Mouse (Mus musculus) forebrain, embryonic 15.5 days (tissue): ENCODE measurements around the gene Stn1. TPM values are rescaled to one million over a fixed set of nuclear protein-coding genes. Genes with fewer than 3 reads are reported as not detected.

Source experiments
- ATAC-seq: fragments of 200-750 bp; cut with Nextera tagmentation; replicated peaks from 2 replicates; pipeline ENCODE4 v1.8.0; 2017; ENCODE audit warnings: mild to moderate bottlenecking, moderate TSS enrichment, moderate library complexity
- H3K27ac ChIP-seq: fragments of 300-500 bp; sonication (generic); replicated peaks from 2 replicates; pipeline ENCODE4 v1.5.1; 2015; ENCODE audit warnings: mild to moderate bottlenecking, inconsistent platforms
- H3K27me3 ChIP-seq: fragments of 300-500 bp; sonication (generic); 2 replicates; pipeline ENCODE4 v1.6.1; 2015; ENCODE audit warnings: inconsistent platforms
- H3K36me3 ChIP-seq: fragments of 300-500 bp; sonication (generic); 2 replicates; pipeline ENCODE4 v1.6.1; 2015; ENCODE audit warnings: mild to moderate bottlenecking, inconsistent platforms
- H3K4me1 ChIP-seq: fragments of 300-500 bp; sonication (generic); 2 replicates; pipeline ENCODE4 v1.6.1; 2015; ENCODE audit warnings: inconsistent platforms
- H3K4me2 ChIP-seq: fragments of 300-500 bp; sonication (generic); replicated peaks from 2 replicates; pipeline ENCODE4 v1.6.1; 2015; ENCODE audit warnings: mild to moderate bottlenecking, inconsistent platforms
- H3K4me3 ChIP-seq: fragments of 300-500 bp; sonication (generic); 2 replicates; pipeline ENCODE4 v1.5.1; 2015; ENCODE audit warnings: mild to moderate bottlenecking, inconsistent platforms
- H3K9ac ChIP-seq: fragments of 300-500 bp; sonication (generic); replicated peaks from 2 replicates; pipeline ENCODE4 v1.6.1; 2015; ENCODE audit warnings: mild to moderate bottlenecking, inconsistent platforms
- H3K9me3 ChIP-seq: fragments of 300-500 bp; sonication (generic); 2 replicates; pipeline ENCODE4 v1.6.1; 2016; ENCODE audit warnings: inconsistent platforms
- WGBS: fragments of 180-500 bp; shearing (Covaris S2); methylation state at CpG from one replicate; pipeline ENCODE4 v1.1.7; 2015; ENCODE audit warnings: mixed read lengths; 5-methylcytosine and 5-hydroxymethylcytosine counted together
- polyA plus RNA-seq: library from polyadenylated mRNA; unstranded; fragments of >200 nt; fragmentation: Nextera tagmentation; extraction: Ambion mirVana; gene quantifications from 2 replicates; pipeline ENCODE4 v1.2.1, GENCODE M21; 2015

Stn1 gene
- polyA plus RNA-seq, 1 experiment from 2014 or later, result 33.6 TPM

DNA sequence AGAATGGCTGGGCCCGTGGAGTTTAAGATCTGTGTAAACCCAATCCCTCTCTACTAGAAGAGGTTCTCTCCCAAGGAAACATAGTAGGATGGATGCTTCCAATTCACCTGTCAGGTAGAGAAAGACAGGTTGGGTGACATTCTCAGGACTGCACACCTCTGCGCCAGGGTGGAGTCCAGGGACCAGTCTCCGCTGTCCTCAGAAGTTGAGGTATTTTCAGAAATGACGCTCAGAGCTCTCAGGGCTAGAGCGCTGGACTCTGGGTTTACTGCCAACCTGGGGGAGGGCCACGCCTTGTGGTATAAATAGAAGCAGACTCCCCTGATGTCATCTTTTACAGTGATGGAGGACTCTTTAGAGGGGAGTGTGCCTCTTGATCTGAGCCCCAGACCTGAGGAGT, 572 bp upstream of the Stn1 start:
- Histone ChIP-seq H3K27me3 (no peaks in the 10 kb centered on the region), H3K4me3 (no peak overlapping the region; the same call in 1 of the 2 replicates), H3K9me3 (no peaks in the 10 kb centered on the region), H3K4me1 (peaks cover 17% of the 10 kb centered on the region), H3K27ac (0 out of 2 replicates have a peak overlapping the region, but pooled peaks have one; percentile 76), H3K36me3 (no peaks in the 10 kb centered on the region), H3K4me2 (peak overlapping the region; percentile 83; the same call in 1 of the 2 replicates), H3K9ac (no peak overlapping the region)
- WGBS, result 89% methylated on average over 6 of the region's 6 CpGs
- ATAC-seq, result no peak

DNA sequence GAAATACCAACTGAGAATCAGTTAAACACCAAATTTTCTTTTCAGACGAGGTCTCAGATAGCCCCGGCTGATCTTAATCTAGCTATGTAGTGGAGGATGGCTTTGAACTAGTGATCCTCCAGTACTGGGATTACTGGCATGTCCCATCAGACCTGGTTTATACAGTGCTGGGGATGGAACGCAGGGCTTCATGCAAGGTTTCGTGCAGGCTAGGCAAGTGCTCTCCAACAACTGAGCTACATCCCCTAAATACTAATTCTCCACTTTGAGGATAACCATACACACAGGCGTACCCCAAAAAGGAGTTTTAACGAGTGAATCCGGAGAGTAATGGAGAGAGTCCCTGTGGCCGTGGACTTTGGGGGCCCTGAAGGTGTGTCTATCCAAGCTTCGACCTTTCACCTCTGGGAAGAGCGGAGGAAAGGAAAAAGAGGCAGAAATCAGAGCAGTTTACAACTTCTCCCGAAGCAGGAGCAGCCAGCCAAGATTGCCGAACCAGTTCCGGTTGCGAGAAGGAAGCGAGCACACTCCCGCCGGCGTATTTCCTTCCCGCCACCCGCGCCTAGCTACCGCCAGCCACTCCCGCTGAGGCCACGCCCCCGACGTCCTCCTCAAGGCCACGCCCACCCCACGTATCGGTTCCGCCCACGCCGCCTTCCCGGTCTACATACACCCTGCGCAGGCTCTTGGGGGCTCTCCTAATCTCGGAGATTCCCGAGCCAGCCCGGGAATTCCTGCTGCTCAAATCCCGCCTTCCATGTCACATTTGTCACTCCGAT, 597 bp downstream of the Stn1 start:
- H3K27ac ChIP-seq, result peak overlapping the region; percentile 76
- WGBS, result 4% methylated on average over 39 of the region's 39 CpGs
- peak overlapping the region; percentile 65 for H3K9ac ChIP-seq
- no peaks in the 10 kb centered on the region for H3K27me3 ChIP-seq
- ATAC-seq, result peak; percentile 98
- no peaks in the 10 kb centered on the region for H3K9me3 ChIP-seq
- no peaks in the 10 kb centered on the region for H3K36me3 ChIP-seq
- peak overlapping the region; percentile 83 for H3K4me2 ChIP-seq
- peaks cover 17% of the 10 kb centered on the region for H3K4me1 ChIP-seq
- peak overlapping the region; percentile 63 for H3K4me3 ChIP-seq

DNA sequence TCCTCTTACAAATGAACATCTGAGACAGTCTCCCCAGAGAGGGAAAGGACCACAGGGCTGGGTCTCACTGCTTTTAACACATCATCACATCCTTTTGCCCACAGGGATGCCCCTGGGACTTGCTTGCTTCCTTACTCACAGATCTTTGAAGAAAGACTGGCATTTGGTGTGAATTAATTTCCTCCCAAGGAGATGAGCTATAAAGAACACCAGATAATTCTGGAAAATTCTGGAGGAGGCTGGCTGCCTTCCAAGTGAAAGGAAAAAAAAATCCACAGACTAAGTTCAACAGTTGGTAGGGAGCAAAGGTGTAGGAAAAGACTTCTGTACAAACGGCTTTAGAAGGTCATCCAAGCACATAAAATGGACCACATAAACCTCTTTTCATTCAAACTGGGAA, 3.2 kb downstream of the Stn1 start:
- ATAC-seq, result no peak
- no peak overlapping the region for H3K27ac ChIP-seq
- no peaks in the 10 kb centered on the region for H3K27me3 ChIP-seq
- no peak overlapping the region for H3K4me2 ChIP-seq
- peaks cover 17% of the 10 kb centered on the region for H3K4me1 ChIP-seq
- no peak overlapping the region for H3K4me3 ChIP-seq
- no peak overlapping the region for H3K9ac ChIP-seq
- no peaks in the 10 kb centered on the region for H3K9me3 ChIP-seq
- WGBS, result 74% methylated on average over 1 of the region's 1 CpGs
- H3K36me3 ChIP-seq, result no peaks in the 10 kb centered on the region

DNA sequence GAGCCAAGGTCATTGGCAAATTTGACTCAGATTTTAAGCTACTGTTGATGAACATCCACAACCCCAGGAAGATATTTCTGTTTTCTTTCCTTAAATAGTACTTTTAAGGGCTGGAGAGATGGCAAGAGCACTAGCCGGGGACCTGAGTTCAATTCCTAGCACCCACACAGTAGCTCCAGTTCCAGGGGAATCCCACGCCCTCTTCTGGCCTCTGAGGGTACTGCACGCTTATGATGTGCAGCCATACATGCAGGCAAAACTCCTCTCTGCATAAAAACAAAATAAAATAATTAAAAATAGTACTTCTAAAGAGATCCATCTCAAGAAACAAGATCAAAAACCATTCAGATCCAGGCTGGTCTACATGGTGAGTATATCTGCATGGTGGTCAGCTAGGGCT, 4.9 kb downstream of the Stn1 start:
- 90% methylated on average over 3 of the region's 3 CpGs for WGBS
- Histone ChIP-seq H3K9ac (no peak overlapping the region), H3K27ac (no peak overlapping the region), H3K36me3 (no peaks in the 10 kb centered on the region), H3K4me2 (no peak overlapping the region), H3K27me3 (no peaks in the 10 kb centered on the region), H3K4me3 (no peak overlapping the region), H3K4me1 (peaks cover 17% of the 10 kb centered on the region), H3K9me3 (no peaks in the 10 kb centered on the region)
- ATAC-seq, result no peak

DNA sequence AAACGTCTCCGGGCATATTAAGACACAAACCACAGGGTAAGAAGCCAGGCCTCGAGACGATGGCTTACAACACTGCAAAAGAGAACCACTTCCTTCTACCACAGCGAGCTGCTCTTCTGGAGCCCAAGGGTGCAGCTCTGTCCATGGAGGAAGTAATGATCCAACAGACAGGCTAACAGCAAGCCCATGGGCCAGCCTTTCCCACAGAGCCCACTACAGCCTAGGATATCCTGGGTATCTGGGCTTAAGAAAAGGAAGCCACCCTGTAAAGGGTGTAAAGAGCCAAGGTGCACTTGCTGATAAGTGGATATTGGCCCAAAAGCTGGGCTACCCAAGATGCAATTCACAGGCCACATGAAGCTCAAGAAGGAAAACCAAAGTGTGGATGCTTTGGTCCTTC, 6.0 kb downstream of the Stn1 start:
- no peak overlapping the region for H3K27ac ChIP-seq
- H3K9ac ChIP-seq, result no peak overlapping the region
- H3K27me3 ChIP-seq, result no peaks in the 10 kb centered on the region
- no peak overlapping the region for H3K4me3 ChIP-seq
- no peaks in the 10 kb centered on the region for H3K9me3 ChIP-seq
- no peak for ATAC-seq
- 84% methylated on average over 5 of the region's 5 CpGs for WGBS
- H3K36me3 ChIP-seq, result no peaks in the 10 kb centered on the region
- no peak overlapping the region for H3K4me2 ChIP-seq
- peaks cover 12% of the 10 kb centered on the region for H3K4me1 ChIP-seq

DNA sequence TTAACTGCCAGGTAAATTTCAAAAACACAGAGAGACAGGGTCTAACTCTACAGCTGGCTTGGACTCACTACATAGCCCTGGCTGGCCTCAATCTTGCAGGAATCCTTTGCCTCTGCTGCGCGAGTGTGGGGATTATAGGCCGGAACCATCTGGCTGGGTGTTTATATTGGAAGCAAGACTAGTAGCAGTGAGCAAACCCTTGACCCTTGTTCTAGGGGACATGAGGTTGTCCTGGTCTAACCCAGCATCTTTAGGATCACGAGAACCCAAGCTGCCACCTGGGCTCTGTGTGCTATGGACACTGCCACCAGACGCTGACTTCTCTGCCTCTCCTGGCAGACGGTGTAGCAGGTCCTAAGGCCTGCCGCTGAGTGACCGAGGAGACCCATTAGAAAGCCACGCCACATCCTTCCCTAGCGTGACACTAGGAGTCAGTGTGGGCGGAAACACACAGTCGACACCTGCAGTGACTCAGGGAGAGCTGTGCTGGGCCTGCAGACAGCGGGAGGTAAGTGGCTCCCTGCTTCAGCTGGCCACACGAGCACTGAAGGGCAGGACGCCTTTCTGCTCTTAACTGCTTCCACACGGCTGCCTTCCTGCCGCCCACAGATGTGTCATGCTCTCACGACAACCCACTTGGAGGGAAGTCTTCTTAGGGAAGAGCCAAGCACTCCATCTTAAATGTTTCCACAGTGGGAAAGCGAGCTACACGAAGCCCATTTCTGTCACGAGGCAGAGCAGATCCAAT, 10.9 kb downstream of the Stn1 start:
- Histone ChIP-seq H3K36me3 (peaks cover 3% of the 10 kb centered on the region; the same call in 1 of the 2 replicates), H3K4me2 (no peak overlapping the region), H3K9ac (no peak overlapping the region), H3K9me3 (no peaks in the 10 kb centered on the region), H3K4me1 (no peaks in the 10 kb centered on the region), H3K27ac (no peak overlapping the region), H3K27me3 (no peaks in the 10 kb centered on the region), H3K4me3 (no peak overlapping the region)
- WGBS, result 83% methylated on average over 21 of the region's 21 CpGs
- no peak for ATAC-seq

DNA sequence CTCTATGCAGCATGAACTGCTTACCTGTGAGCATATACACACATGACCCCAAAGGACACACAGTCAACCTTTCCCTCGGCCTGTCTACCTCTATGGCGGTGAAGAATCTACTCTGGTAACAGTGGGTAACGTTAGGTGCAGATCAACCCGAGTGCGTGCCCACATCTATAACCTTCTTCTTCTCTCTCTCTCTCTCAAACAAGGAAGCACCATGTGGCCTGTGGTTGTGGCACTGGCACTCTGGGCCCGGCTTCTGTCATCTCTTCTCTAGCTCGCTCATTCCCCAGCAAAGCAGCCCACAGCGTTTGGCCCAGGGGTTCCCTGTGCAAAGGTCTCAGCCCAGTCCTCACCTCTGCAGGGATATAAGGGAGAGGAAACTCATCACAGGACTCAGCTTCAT, 12.4 kb downstream of the Stn1 start:
- no peak overlapping the region for H3K9ac ChIP-seq
- no peak for ATAC-seq
- H3K4me1 ChIP-seq, result no peaks in the 10 kb centered on the region
- H3K4me2 ChIP-seq, result no peak overlapping the region
- 94% methylated on average over 8 of the region's 8 CpGs for WGBS
- no peaks in the 10 kb centered on the region for H3K27me3 ChIP-seq
- H3K36me3 ChIP-seq, result peaks cover 3% of the 10 kb centered on the region; the same call in 1 of the 2 replicates
- H3K9me3 ChIP-seq, result no peaks in the 10 kb centered on the region
- no peak overlapping the region for H3K4me3 ChIP-seq
- no peak overlapping the region for H3K27ac ChIP-seq

DNA sequence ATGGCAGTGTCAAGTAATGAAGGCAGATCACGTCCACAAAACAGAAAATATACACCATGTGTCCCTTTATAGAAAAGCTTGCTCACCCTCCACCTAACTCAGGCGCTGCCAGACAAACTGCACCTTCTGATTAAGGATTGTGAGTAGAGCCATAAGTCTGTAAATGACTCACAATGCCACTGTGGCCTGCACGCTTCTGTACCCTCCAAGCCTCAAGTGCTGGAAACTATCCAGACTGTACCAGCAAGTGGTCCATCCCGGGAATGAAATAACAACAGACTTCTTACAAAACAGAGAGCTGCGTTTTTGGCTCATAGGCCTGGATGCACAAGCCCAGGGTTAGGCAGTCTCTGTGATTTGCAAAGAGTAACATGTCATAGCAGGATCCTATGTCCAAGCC, 15.9 kb downstream of the Stn1 start:
- Histone ChIP-seq H3K4me1 (no peaks in the 10 kb centered on the region), H3K36me3 (peaks cover 3% of the 10 kb centered on the region; the same call in 1 of the 2 replicates), H3K9me3 (no peaks in the 10 kb centered on the region), H3K27me3 (no peaks in the 10 kb centered on the region), H3K27ac (no peak overlapping the region), H3K9ac (no peak overlapping the region), H3K4me2 (no peak overlapping the region), H3K4me3 (no peak overlapping the region)
- 73% methylated on average over 5 of the region's 5 CpGs for WGBS
- ATAC-seq, result no peak

DNA sequence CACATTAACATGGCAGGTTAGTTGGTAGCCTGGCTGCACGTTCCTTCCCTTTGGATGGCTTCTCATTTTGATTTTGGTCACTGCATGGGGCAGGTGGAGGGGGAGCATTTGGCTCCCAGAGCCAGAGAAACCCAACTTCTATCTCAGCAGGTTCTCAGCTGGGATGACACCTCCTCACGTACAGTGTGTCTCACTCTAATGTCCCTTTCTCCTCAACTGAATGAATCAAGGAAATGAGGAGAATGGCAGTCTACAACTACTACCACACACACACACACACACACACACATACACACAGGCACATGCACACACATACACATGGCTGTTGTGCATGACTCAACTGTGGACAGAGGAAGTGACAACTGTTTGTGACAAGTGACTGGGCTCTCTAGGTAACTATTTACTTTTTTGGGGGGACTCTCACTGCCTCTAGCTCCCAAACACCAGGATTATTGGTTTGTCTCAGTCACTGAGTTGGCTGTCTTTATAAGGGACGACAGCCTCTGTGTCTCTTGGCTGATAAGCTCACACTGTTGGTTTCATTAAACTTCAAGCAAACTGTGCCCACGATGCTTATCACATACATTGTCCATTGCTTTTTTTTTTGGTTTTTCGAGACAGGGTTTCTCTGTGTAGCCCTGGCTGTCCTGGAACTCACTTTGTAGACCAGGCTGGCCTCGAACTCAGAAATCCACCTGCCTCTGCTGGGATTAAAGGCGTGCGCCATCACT, 18.0 kb downstream of the Stn1 start:
- H3K27ac ChIP-seq, result no peak overlapping the region
- H3K9ac ChIP-seq, result no peak overlapping the region
- H3K4me3 ChIP-seq, result no peak overlapping the region
- H3K27me3 ChIP-seq, result no peaks in the 10 kb centered on the region
- H3K4me1 ChIP-seq, result no peaks in the 10 kb centered on the region
- peaks cover 6% of the 10 kb centered on the region; the same call in 1 of the 2 replicates for H3K36me3 ChIP-seq
- WGBS, result 91% methylated on average over 8 of the region's 8 CpGs
- no peaks in the 10 kb centered on the region for H3K9me3 ChIP-seq
- ATAC-seq, result no peak
- no peak overlapping the region for H3K4me2 ChIP-seq

DNA sequence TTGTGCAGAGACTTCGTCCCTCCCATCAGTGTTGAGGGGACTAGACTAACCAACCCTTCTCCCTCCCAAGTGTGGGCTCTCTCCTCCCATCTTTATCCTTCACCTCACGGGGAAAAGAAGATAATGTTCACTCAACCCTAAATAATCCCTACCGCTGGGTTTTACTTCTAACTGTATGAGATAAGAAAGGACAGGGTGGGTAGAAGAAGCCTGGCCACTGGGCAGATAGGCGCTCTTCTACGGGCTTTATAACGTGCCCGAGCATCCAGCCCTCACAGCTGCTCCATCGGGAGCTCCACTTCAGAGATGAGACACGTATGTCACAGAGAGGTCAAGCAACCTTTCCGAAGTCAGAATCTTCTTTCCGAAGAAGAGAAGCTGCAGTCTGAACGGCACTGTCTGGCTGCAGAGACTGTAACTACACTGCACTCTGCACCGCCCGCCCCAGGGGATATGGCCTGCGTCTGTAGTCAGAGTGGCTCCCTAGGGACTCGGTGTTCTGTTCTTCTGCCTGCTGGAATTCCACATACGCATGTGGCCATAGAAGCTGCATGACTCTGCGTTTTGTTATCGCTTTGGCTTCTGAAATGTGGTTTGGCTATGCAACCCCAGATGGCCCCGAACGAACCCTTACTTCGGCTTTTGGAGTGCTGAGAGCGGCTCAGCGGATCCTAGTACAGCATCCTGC, 18.7 kb downstream of the Stn1 start:
- H3K27ac ChIP-seq, result no peak overlapping the region
- H3K27me3 ChIP-seq, result no peaks in the 10 kb centered on the region
- no peaks in the 10 kb centered on the region for H3K4me1 ChIP-seq
- no peak for ATAC-seq
- peaks cover 10% of the 10 kb centered on the region; the same call in 1 of the 2 replicates for H3K36me3 ChIP-seq
- no peak overlapping the region for H3K9ac ChIP-seq
- no peak overlapping the region for H3K4me3 ChIP-seq
- WGBS, result 80% methylated on average over 24 of the region's 24 CpGs
- H3K4me2 ChIP-seq, result no peak overlapping the region
- no peaks in the 10 kb centered on the region for H3K9me3 ChIP-seq

DNA sequence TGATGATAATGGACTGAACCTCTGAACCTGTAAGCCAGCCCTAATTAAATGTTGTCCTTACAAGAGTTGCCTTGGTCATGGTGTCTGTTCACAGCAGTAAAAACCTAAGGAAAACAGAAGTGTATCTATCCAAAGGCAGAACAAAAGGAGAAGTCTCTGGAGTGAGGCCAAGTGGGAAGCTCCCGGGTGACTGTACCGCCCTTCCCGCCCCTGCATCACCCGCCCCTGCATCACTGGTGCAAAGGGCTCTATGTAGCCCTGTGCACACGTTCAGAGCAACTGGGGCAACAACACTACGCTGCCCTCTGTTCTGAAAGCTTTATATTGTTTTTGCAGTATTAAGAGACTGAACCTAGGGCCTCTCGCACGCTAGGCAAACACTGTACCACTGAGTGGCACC, 19.7 kb downstream of the Stn1 start:
- H3K9ac ChIP-seq, result no peak overlapping the region
- no peaks in the 10 kb centered on the region for H3K4me1 ChIP-seq
- H3K4me2 ChIP-seq, result no peak overlapping the region
- no peak for ATAC-seq
- peaks cover 12% of the 10 kb centered on the region; the same call in 1 of the 2 replicates for H3K36me3 ChIP-seq
- no peak overlapping the region for H3K4me3 ChIP-seq
- no peak overlapping the region for H3K27ac ChIP-seq
- WGBS, result 55% methylated on average over 8 of the region's 8 CpGs
- no peaks in the 10 kb centered on the region for H3K27me3 ChIP-seq
- H3K9me3 ChIP-seq, result no peaks in the 10 kb centered on the region
